Mouse (Mus musculus) urinary bladder, adult 2 months (tissue): ENCODE data around the gene Ppcdc. TPM values are rescaled to one million over a fixed set of nuclear protein-coding genes. Genes with fewer than 3 reads are reported as not detected.
A peak's percentile ranks its signal among the peaks of the same experiment; 100 is the strongest.
"Not testable (repeated sequence)": the region's sequence is repeated elsewhere in the genome, so short reads cannot be mapped to it uniquely, and the experiment has no call there.

ENCODE experiments used
- DNase-seq: peaks from one replicate; pipeline ENCODE4 v3.0.0; 2022; ENCODE audit warnings: low spot score
- polyA plus RNA-seq: library from polyadenylated mRNA; depleted of rRNA; stranded (reverse); fragments of >200 nt; gene quantifications from 2 replicates; pipeline ENCODE4 v1.2.3, GENCODE M21; 2012

The Ppcdc gene
- polyA plus RNA-seq, 1 experiment: 75.2 TPM

- no peak for DNase-seq
Measured at GRCm38 (mm10) chr9:57428391-57428790, 11.5 kb downstream of the Ppcdc start.

GRCm38 (mm10) chr9:57427937-57428336, 12.0 kb downstream of the Ppcdc start:
- DNase-seq: no peak

GRCm38 (mm10) chr9:57427123-57427522, 12.8 kb downstream of the Ppcdc start:
- DNase-seq: not testable (repeated sequence)

GRCm38 (mm10) chr9:57425116-57425515, 14.8 kb downstream of the Ppcdc start:
- no peak for DNase-seq

GRCm38 (mm10) chr9:57424066-57424465, 15.9 kb downstream of the Ppcdc start:
- DNase-seq: no peak

GRCm38 (mm10) chr9:57421688-57422111, 18.2 kb downstream of the Ppcdc start:
- no peak for DNase-seq

GRCm38 (mm10) chr9:57421121-57421571, 18.8 kb downstream of the Ppcdc start:
- peak; percentile 42 for DNase-seq

GRCm38 (mm10) chr9:57420321-57421120, 19.4 kb downstream of the Ppcdc start:
- DNase-seq: peak; percentile 64

- no peak for DNase-seq
Measured at GRCm38 (mm10) chr9:57419521-57420267, 20.2 kb downstream of the Ppcdc start.

GRCm38 (mm10) chr9:57417341-57417740, 22.6 kb downstream of the Ppcdc start:
- no peak for DNase-seq

GRCm38 (mm10) chr9:57407120-57407905, 32.6 kb downstream of the Ppcdc start:
- DNase-seq: no peak

- no peak for DNase-seq
Measured at GRCm38 (mm10) chr9:57406395-57406794, 33.5 kb downstream of the Ppcdc start.

- DNase-seq: no peak
Measured at GRCm38 (mm10) chr9:57404036-57404435, 35.9 kb downstream of the Ppcdc start.

GRCm38 (mm10) chr9:57402318-57403251, 37.3 kb downstream of the Ppcdc start:
- no peak for DNase-seq

- no peak for DNase-seq
Measured at GRCm38 (mm10) chr9:57398773-57399172, 41.2 kb downstream of the Ppcdc start.

GRCm38 (mm10) chr9:57392892-57393291, 47.0 kb downstream of the Ppcdc start:
- DNase-seq: no peak

- DNase-seq: no peak
Measured at GRCm38 (mm10) chr9:57390869-57391268, 49.1 kb downstream of the Ppcdc start.

- DNase-seq: no peak
Measured at GRCm38 (mm10) chr9:57389131-57389530, 50.8 kb downstream of the Ppcdc start.

- no peak for DNase-seq
Measured at GRCm38 (mm10) chr9:57386926-57387325, 53.0 kb downstream of the Ppcdc start.

GRCm38 (mm10) chr9:57384621-57385020, 55.3 kb downstream of the Ppcdc start:
- no peak for DNase-seq

GRCm38 (mm10) chr9:57360999-57361398, 78.9 kb downstream of the Ppcdc start:
- DNase-seq: no peak
